Mouse (Mus musculus) spleen, adult 2 months (tissue): Measurements from ENCODE around the gene Trat1.

Experiments
- CTCF ChIP-seq: fragments of 200-500 bp; IDR thresholded peaks from 2 replicates; pipeline ENCODE4 v1.5.1; 2011; ENCODE audit warnings: mild to moderate bottlenecking, inconsistent platforms; ENCODE audit not compliant: insufficient read depth, insufficient read length, insufficient replicate concordance; ENCODE audit errors: extremely low read depth
- POLR2A ChIP-seq: fragments of 200-500 bp; IDR thresholded peaks from 2 replicates; pipeline ENCODE4 v1.6.1; 2011; ENCODE audit warnings: low read depth, low read length, inconsistent platforms

DNA sequence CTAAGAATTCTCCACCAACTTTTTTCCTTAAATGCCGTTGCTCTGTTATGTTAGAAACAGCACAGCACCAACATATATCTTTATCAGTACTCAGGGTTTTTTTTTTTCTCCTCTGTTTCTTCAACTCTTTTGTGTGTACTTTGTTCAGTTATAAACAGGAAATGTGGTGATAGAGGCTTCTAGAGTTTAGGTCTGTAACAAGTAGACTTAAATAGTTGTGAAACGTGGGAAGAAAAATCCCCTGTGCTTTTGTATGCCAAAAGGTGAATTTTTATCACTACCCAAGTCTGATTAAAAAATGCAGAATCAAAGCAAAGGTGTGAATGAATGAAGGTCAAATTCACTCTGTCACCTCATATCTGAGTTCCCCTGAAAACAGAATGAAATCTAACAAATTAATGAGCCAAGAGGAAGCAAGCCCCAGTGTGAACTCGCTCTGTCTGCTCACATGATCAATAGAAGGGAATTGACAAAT lies at the start of gene Trat1:
- no peak for TF ChIP-seq CTCF
- no peak for TF ChIP-seq POLR2A
